ENCODE assay signal across 8 mouse cellular contexts in the genomic region with DNA sequence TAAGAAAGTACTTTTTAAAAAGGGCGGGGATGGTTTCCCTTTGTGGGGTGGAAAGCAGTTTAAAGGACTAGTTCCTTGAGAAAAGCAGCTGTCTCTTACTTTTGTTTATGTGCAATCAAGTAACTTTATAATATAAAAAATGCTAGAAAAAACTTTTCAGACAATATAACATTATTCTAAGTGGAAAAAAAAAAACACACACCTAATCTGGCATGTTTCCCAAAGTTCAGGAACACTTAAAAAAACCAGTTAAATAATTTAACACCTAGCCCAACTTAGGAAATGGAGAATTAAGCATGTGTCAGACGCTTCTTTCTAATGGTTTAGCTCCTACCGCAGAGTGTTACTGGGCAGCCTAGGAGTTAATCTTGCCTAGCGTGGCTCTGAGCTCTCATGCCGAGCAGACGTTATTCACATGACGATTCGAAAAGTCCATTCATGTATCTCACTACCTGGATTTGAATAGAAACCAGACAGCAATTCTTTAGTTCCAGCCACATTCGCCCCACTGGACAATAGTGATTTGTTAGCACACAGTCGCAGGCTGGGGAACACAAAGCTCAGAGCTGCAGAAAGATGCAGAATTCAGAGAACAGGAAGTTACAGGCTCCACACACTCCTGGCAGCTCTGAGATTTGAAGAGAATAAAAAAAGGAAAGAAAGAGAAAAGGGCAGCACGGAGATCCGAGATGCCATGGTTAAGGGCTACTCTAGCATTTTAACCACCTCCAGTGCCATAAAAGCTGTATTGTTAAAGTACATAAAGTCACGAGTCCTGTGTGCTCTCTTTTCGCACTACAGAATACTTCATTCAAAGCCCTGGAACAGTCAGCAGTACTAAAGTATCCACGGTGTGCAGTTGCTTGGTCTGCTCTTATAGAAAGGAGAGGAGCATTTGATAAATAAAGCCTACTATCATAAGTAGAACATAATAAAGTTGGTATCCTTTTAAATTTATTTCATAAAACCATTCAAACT.
DNase-seq lines count a peak whose midpoint lies in the region; ATAC-seq and TF ChIP-seq lines count a peak whose summit lies in the region.

No protein-coding gene starts in this region.

- ATAC-seq in heart, embryonic 14.5 days (ENCODE audit: insufficient number of reproducible peaks, insufficient read depth, low FRiP score, low read depth) = no peak
- ATAC-seq in kidney, postnatal 0 days (replicated peaks; ENCODE audit: low FRiP score, low read depth) = no peak
- ATAC-seq in neutrophil, adult 5-6 weeks (ENCODE audit: extremely low read depth, insufficient number of reproducible peaks, low FRiP score, poor library complexity, severe bottlenecking) = peak; percentile 28

- peak overlapping the region; percentile 46 to 64 for H3K4me3 ChIP-seq in heart, embryonic 14.5 days (ENCODE audit: control insufficient read depth in 1 of 2, insufficient read depth in 1 of 2, low read depth in 1 of 2, low read length in 2 of 2)
- peak overlapping the region; percentile 45 for H3K4me3 ChIP-seq in kidney, postnatal 0 days (replicated peaks; ENCODE audit: low read depth, low read length)
- peak overlapping the region; percentile 47 for H3K4me3 ChIP-seq in lung, adult 2 months (replicated peaks; ENCODE audit: extremely low read depth, low read depth, low read length)

- no peaks in the 10 kb centered on the region for H3K36me3 ChIP-seq in heart, embryonic 14.5 days (ENCODE audit: control insufficient read depth, insufficient read depth, low read length)
- no peaks in the 10 kb centered on the region for H3K36me3 ChIP-seq in kidney, postnatal 0 days (ENCODE audit: insufficient read depth, low read length)

- DNase-seq in spleen, postnatal 10 days (ENCODE audit: low spot score in 2 of 2) = peak; percentile 13 to 14
- no peak for DNase-seq in spleen, postnatal 4 days (ENCODE audit: low spot score in 2 of 2)
- peak; percentile 66 for DNase-seq in embryo, embryonic 9.5 days (ENCODE audit: extremely low spot score)
- peak; percentile 70 for DNase-seq in kidney, postnatal 0 days (ENCODE audit: low spot score)
- peak; percentile 29 for DNase-seq in lung, adult 2 months
- no peak for DNase-seq in urinary bladder, postnatal 36 days (ENCODE audit: low spot score in 2 of 2)

- peak overlapping the region; percentile 81 for H3K4me2 ChIP-seq in heart, embryonic 14.5 days (ENCODE audit: low read length)
- H3K4me2 ChIP-seq in kidney, postnatal 0 days (ENCODE audit: low read length) = peak overlapping the region; percentile 65

- 4% methylated on average over 15 of the region's 15 CpGs for WGBS in heart, embryonic 14.5 days
- 4% methylated on average over 15 of the region's 15 CpGs for WGBS in kidney, postnatal 0 days
- WGBS in lung, adult 2 months = 3% methylated on average over 15 of the region's 15 CpGs

- no peak for TF ChIP-seq POLR2A in lung, adult 2 months (IDR thresholded peaks at IDR 0.05; ENCODE audit: borderline replicate concordance, extremely low read depth, low read depth, low read length)

- peaks cover 0 to 10% of the 10 kb centered on the region in 2 experiments; a peak in 2 of 4 replicates for H3K4me1 ChIP-seq in heart, embryonic 14.5 days (ENCODE audit: control insufficient read depth in 2 of 2, insufficient read depth in 2 of 2, low read length in 2 of 2)
- 0 out of 2 replicates have a peak, but pooled peaks cover 5% of the 10 kb centered on the region for H3K4me1 ChIP-seq in kidney, postnatal 0 days (replicated peaks; ENCODE audit: insufficient read depth, low read length)
- H3K4me1 ChIP-seq in lung, adult 2 months (ENCODE audit: control insufficient read depth, insufficient read depth, low read length) = peaks cover 3% of the 10 kb centered on the region

- peak overlapping the region; percentile 99 for H3K27ac ChIP-seq in heart, embryonic 14.5 days (replicated peaks in 1 of 2; ENCODE audit: control insufficient read depth in 1 of 2, insufficient read depth in 1 of 2, low read depth in 2 of 2, low read length in 2 of 2)
- H3K27ac ChIP-seq in kidney, postnatal 0 days = peak overlapping the region; percentile 79

- peak overlapping the region; percentile 86 for H3K9ac ChIP-seq in heart, embryonic 14.5 days (ENCODE audit: low read length)
- H3K9ac ChIP-seq in kidney, postnatal 0 days (ENCODE audit: low read depth, low read length) = peak overlapping the region; percentile 50

- no peaks in the 10 kb centered on the region for H3K9me3 ChIP-seq in heart, embryonic 14.5 days (ENCODE audit: control insufficient read depth, low read length)
- H3K9me3 ChIP-seq in kidney, postnatal 0 days (replicated peaks; ENCODE audit: low read length) = no peaks in the 10 kb centered on the region

- TF ChIP-seq CTCF in kidney, postnatal 0 days (IDR thresholded peaks at IDR 0.05; ENCODE audit: low read depth) = no peak
- no peak for TF ChIP-seq CTCF in lung, adult 2 months (IDR thresholded peaks at IDR 0.05; ENCODE audit: insufficient read depth, low read length)

- no peaks in the 10 kb centered on the region for H3K27me3 ChIP-seq in heart, embryonic 14.5 days (ENCODE audit: control insufficient read depth, insufficient read depth, low read length)
- H3K27me3 ChIP-seq in kidney, postnatal 0 days (ENCODE audit: insufficient read depth, low read length) = no peaks in the 10 kb centered on the region

Comparison
In these comparisons a context has a peak if more than half of its experiments do, and no peak if none do; other contexts are left out.
1. DNase-seq: peak in spleen, postnatal 10 days (2 of 2), embryo, embryonic 9.5 days (single experiment), kidney, postnatal 0 days (single experiment) and lung, adult 2 months (single experiment); none in spleen, postnatal 4 days (0 of 2) and urinary bladder, postnatal 36 days (0 of 2).
2. Peak in every context shown above with its lines, with median percentiles within 50 percentile points of each other: H3K4me3 ChIP-seq.